Mouse (Mus musculus) thymus, postnatal 4 days (tissue): ENCODE data around the gene March8.

Source experiments
- DNase-seq: peaks from one replicate; pipeline ENCODE4 v3.0.0; 2021

March8 gene

DNA sequence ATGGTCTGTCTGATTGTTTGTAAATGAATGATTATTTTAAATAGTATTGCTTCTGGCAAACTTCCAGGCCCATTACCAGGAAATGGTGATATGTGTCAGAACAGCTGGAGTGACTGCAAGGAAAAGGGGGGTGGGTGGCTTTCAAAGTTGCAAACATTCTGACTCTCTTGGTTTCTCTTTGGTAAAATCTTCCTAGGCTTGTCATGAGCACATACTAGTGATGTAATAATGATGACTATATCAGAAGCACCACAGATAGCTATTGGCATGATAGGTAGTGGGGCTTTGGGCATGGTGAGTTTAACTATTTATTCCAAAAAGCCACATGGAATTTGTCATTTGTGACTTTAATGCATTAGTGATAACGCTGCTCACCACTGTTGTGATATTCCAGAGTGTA, 36.3 kb downstream of the March8 start:
- DNase-seq: no peak

DNA sequence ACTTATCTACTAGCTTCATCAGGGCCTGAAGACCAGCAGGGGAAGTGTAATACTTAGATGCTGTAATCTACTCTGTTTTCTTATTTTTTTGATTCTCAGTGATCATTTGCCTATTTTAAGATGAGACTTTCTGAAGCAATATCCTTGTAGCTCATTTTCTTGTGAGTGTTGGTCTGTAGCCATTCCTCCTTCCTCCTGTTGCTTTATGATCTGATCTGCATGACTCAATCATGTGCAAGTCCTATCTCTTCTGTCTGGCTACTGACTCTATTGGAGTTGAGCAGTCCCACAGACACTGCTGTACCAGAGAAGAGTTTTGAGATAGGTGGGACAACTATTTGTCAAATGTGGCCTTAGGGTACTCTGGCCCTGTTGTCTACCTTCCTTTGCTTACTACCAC, 36.8 kb downstream of the March8 start:
- DNase-seq: no peak

DNA sequence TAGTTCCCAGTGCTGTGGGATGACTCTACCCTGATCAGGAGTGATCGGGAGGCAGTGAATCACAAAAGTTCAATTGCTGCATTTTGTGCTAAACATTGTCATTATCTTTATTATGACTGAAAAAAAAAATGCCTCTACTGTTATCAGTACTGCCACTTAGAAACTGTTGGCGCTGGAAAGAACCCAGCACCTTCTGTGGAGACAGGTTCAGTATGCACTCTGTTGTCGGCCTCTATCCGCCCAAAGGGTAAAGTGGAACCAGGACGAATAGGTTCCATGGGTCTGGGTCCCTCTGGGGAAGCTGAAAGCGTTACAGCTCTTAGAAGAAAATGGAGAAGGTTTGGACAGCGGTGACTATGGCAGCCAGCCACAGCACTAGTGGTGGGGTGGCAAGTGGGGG, 41.1 kb downstream of the March8 start:
- no peak for DNase-seq

- DNase-seq: no peak
These were observed 42.3 kb downstream of the March8 start for GRCm38 (mm10) chr6:116380157-116380556.

DNA sequence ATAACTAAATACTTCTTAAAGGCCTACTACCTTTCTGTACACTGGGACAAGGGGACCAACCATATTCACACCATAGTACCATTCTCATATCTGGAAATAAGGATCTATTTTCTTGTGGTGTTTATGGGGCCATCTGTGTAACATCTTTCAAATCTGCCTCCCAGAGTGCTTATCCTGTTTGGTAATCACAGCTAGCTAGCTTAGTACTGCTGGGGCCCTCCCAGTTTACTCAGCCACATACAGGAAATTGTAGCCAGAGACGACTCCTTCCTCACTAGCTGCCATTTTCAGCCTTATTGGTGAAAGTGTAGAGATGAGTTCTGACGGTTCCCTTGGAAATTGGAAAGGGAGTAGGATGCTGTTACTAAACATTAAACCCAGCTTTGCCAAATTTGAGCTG, 43.8 kb downstream of the March8 start:
- DNase-seq: no peak

DNA sequence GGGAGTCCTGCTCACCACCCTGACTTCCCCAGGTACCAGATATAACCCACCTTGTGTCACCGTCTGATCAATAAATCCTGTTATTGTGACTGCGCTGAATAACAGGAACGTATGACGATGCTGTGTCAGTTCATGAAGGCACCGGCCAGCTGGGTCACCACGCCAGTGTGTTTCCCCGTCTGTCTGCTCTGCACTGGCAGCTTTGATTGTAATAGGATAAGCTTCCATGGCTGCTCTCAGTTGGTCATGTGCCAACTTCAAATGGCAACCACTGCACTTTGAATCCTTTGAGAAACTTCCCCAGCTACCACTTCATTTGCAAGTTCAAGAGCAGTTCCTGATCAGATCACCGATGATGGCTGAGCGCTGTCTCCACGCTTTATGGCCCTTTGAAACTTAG, 45.8 kb downstream of the March8 start:
- no peak for DNase-seq

DNA sequence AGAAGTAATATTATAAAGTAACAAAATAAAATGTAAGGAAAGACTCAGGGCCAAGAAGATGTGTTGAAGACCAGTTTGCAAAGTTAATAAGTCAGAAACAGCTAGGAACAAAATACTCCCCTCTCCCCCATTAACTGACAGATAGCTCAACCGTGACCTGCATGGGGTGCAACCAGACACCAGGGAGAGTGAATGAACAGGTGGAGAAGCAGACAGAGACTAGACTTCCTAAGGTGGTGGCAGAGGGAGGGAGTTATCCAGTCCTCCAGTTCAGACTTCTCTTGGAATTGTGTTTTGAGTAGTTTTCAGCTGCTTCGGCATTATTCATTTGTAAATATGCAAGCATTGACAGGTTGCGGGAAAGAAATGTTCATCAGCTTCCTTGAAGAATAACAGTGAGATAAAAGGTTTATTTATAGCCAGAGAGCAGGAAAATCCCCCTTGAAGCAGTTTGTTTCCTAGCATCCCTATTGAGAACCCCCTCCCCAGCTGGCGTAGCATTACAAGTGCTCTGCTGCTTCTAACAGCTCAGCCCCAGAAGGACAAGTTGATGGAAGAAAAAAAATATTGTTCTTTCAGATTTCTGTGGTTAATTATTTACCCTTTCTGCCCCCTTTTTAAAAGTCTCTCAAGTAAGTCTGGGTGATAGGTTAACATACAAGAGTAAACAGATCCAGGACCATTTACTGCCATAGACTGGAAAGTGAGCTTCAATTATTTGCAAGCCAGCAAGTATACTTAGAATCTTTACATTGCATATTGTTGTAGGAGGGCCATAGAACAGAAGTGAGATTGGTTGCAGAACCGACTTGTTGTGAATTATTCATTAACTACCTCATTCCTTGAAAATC, 47.6 kb downstream of the March8 start:
- DNase-seq: no peak

GRCm38 (mm10) chr6:116386045-116386415, 48.2 kb downstream of the March8 start:
- no peak for DNase-seq

GRCm38 (mm10) chr6:116386506-116386905, 48.7 kb downstream of the March8 start:
- DNase-seq: no peak

GRCm38 (mm10) chr6:116388068-116388467, 50.2 kb downstream of the March8 start:
- DNase-seq: no peak

GRCm38 (mm10) chr6:116389481-116389880, 51.7 kb downstream of the March8 start:
- DNase-seq: no peak

- DNase-seq: no peak
These were observed 57.3 kb downstream of the March8 start for GRCm38 (mm10) chr6:116394916-116395648.

GRCm38 (mm10) chr6:116397621-116398020, 59.8 kb downstream of the March8 start:
- no peak for DNase-seq

DNA sequence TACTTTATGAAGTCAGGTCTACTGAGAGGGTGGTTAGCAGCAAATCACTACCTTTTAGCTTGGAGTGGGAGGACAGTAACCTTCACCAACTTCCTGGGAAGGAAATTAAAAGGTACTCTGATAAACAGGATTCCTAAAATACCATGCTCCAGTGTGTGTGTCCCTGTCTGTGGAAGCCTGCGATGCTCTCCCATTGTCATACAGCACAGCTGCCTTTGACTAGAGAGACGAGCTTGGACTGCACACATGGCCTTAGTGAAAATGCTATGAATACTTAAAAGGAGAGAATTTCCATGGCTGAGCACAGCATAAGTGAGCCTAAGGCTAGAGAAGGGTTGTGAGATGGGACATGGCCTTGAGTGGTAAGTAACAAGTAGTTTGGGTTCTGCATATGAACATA, 60.3 kb downstream of the March8 start:
- no peak for DNase-seq

DNA sequence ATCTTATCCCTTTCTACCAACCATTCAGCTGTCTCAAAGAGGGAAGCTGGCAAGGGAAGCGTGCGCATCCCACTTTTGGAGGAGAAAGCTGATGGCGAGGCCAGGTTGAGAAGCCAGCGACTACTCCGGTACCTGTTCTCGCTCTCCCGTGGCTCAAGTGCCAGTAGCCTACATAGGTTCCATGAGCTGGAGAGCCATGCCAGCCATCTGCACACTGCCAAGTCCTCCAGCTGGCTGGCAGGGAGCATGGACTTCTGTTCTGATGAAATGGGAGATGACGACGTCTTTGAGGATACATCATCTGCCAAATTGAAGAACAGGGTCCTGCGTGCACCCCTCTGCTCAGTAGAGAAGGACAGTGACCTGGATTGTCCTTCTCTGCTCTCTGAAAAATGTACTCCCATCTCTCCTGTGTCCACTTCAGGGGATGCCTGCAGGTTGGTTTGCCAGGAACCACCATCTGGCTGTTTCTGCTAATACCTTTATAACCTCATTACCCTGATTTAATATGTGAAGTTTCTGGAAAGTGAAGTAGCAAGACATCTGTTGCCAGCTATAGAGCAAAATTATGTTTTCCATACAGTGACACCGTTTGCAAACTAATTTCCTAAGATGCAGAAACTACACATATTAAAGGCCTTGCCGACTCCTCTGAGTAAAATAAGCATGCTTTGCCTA, 64.1 kb downstream of the March8 start:
- DNase-seq: no peak

DNA sequence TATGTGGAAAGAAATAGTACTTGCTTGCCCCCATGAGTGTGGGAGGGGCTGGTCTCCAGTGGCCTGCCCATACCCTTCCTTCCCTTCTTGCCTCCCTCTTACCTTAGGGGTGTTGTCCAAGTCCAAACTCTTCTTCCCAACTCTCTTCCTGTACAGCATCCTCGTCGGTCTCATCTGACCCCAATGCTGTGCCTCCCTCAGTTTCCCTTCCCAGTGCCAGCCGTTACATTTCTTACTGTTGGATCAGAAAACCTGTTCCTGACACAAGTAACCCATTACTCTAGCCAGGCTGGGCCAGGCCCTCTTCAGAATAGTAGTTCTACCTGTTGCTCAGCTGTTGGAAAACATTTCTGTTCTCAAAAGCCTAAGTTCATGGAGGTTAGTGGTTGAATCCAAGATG, 64.6 kb downstream of the March8 start:
- DNase-seq: no peak

DNA sequence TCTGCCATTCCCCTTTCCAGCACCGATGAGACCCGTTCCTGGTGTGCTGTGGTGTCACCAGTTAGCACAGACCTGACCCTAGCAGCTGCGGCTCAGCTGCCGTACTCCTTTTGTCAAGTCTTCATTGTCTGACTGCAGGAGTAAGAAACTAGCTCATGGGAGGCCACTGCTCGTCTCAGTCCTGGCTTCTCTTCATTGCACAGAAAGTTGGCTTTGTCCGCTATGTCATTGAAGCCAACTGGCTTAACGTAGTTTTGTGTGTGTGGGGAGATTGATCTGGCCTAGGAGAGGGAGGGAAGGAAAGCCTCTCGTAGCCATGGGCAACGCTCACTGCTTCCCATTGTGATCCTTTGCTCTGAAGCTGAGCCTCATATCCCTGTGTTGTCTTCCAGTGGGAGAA, 67.4 kb downstream of the March8 start:
- DNase-seq: no peak

DNA sequence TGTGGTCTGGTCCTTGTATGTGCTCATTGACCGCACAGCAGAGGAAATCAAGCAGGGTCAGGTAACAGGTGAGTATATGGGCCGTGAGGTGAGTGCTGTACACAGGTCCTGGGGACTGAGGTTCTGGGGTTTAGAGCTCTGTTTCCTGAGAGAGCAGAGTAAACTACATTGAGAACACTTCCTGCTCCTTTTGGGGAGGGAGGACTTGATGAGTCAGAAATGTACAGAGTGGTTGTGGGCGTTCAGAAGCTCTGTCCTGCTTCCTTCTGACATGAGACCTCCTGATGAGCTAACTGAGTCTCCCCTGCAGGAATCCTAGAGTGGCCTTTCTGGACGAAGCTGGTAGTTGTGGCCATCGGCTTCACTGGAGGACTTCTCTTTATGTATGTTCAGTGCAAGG, 67.9 kb downstream of the March8 start:
- DNase-seq: no peak

DNA sequence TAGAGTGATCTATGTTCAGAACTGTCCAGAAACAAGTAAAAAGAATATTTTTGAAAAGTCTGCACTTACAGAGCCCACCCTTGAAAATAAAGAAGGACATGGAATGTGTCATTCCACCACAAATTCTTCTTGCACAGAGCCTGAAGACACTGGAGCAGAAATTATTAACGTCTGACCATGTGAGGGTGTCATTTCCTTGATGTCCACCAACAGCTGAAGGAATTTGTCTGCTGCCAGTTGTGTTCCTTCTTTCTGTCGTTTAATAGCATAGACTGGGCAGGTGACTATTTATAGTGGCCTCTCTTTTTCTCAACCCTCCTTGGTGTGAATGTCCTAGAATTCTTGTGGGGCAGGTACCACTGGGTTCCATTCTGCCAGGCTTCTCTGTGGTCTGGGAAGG, 68.3 kb downstream of the March8 start:
- DNase-seq: no peak

GRCm38 (mm10) chr6:116406680-116407079, 68.9 kb downstream of the March8 start:
- DNase-seq: no peak

DNA sequence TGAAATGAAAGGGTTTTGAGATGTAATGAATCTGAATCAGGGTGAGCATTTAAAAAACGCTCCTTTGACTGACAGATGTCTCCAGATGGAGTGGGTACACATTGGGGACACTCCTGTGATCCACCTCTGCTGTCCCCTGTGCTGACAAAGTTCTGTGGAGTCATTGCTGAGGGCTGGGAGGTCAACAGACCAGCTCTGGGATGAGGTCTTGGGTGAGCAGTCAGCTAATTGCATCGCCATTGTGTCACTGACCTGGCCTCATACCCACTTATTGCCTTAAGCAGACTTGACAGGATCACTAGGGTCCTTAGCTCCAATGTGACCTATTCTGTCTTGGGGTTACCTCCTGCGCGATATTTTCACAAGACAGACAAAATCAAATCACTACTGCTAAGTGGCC, 69.4 kb downstream of the March8 start:
- DNase-seq: no peak

DNA sequence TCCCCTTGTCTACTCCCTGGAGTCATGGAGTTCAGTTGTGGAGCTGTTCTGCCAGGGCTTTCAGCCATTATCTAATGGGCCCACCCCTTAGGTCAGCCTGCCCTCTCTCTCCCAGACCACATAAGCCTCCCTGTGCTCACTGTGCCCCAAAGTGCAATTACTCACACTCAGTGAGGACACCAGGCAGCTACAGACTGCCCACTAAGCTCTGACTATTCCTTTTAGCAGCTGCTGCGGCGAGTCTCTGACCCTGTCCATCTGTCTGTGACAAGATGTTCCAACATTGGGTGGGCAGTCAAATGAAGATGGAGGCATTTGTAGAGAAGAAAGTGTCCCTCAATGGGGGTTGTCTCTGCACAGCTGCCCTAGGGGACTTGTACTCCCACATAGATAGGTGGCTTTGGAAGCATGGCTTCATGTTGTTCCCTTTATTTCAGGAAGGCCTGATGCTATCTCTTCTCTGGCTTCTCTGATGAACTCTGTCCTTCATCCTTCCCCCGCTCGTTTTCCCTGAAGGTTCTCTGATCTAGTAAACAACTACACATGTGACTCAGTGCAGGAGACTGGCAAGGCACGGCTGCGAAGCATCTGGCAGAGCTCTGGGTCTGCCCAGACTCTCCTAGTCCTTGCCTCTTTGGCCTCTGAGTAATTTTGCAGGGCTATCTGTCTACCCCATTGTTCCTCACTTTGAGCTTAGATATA, 70.3 kb downstream of the March8 start:
- no peak for DNase-seq

DNA sequence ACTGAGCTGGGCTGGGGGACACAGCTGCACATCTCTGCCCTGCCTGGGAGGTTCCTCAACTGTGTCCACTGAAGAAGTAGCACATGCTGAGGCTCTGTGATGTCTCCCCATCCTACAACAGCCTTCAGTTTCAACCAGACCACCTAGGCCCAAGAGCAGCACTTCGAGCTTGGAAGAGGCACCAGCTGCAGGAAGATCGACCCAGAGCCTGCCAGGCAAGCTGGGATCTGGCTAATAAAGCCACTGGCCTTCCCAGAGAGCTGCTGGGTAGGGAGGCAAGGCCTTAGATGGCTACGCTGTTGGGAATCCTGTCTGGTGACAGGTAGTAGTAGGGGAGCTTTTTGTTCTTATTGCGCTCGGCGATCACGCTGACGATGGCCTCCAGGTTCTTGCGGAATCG, 72.6 kb downstream of the March8 start:
- no peak for DNase-seq
